Mouse (Mus musculus) thymus, postnatal 0 days (tissue): ENCODE data around the gene Tcf7l1. TPM values are rescaled to one million over a fixed set of nuclear protein-coding genes. Genes with fewer than 3 reads are reported as not detected.

ENCODE experiments used
- DNase-seq: peaks from one replicate; pipeline ENCODE4 v3.0.0-alpha.2; 2015; ENCODE audit warnings: low spot score
- polyA plus RNA-seq: library from polyadenylated mRNA; unstranded; fragments of >200 nt; fragmentation: Nextera tagmentation; extraction: Ambion mirVana; gene quantifications from 2 replicates; pipeline ENCODE4 v1.2.1, GENCODE M21; 2015

Gene Tcf7l1
- polyA plus RNA-seq, 1 experiment from 2014 or later: 4.4 TPM

GRCm38 (mm10) chr6:72710897-72711507 is 78.1 kb downstream of the Tcf7l1 start:
- no peak for DNase-seq

GRCm38 (mm10) chr6:72699467-72700126 is 89.5 kb downstream of the Tcf7l1 start:
- no peak for DNase-seq

GRCm38 (mm10) chr6:72698559-72698958 is 90.5 kb downstream of the Tcf7l1 start:
- DNase-seq: no peak

- DNase-seq: no peak
These were observed 92.3 kb downstream of the Tcf7l1 start for GRCm38 (mm10) chr6:72696601-72697335.

GRCm38 (mm10) chr6:72694791-72695204 is 94.3 kb downstream of the Tcf7l1 start:
- no peak for DNase-seq

GRCm38 (mm10) chr6:72694047-72694790 is 94.8 kb downstream of the Tcf7l1 start:
- no peak for DNase-seq

- DNase-seq: no peak
These were observed 96.6 kb downstream of the Tcf7l1 start for GRCm38 (mm10) chr6:72692469-72692868.

GRCm38 (mm10) chr6:72691549-72691948 is 97.5 kb downstream of the Tcf7l1 start:
- no peak for DNase-seq

- DNase-seq: no peak
These were observed 98.5 kb downstream of the Tcf7l1 start for GRCm38 (mm10) chr6:72690595-72690994.

GRCm38 (mm10) chr6:72690001-72690400 is 99.1 kb downstream of the Tcf7l1 start:
- no peak for DNase-seq

GRCm38 (mm10) chr6:72689046-72689445 is 100.0 kb downstream of the Tcf7l1 start:
- DNase-seq: no peak

- no peak for DNase-seq
These were observed 103.9 kb downstream of the Tcf7l1 start for GRCm38 (mm10) chr6:72685165-72685564.

GRCm38 (mm10) chr6:72684260-72684805 is 104.7 kb downstream of the Tcf7l1 start:
- DNase-seq: no peak

- no peak for DNase-seq
These were observed 106.8 kb downstream of the Tcf7l1 start for GRCm38 (mm10) chr6:72682238-72682637.

- DNase-seq: no peak
These were observed 108.1 kb downstream of the Tcf7l1 start for GRCm38 (mm10) chr6:72680936-72681335.

- DNase-seq: no peak
These were observed 110.4 kb downstream of the Tcf7l1 start for GRCm38 (mm10) chr6:72678631-72679030.

GRCm38 (mm10) chr6:72677510-72678220 is 111.4 kb downstream of the Tcf7l1 start:
- DNase-seq: no peak

- no peak for DNase-seq
These were observed 112.0 kb downstream of the Tcf7l1 start for GRCm38 (mm10) chr6:72677079-72677478.

- DNase-seq: no peak
These were observed 112.7 kb downstream of the Tcf7l1 start for GRCm38 (mm10) chr6:72676376-72676775.

GRCm38 (mm10) chr6:72673751-72674150 is 115.3 kb downstream of the Tcf7l1 start:
- DNase-seq: no peak

- DNase-seq: no peak
These were observed 117.9 kb downstream of the Tcf7l1 start for GRCm38 (mm10) chr6:72671129-72671528.
